ENCODE assay signal across 11 mouse cellular contexts in genomic region chr7:136712962-136713640, GRCm38 (mm10).
DNase-seq lines count a peak whose midpoint lies in the region; ATAC-seq and TF ChIP-seq lines count a peak whose summit lies in the region.
"Had no signal": no experiment of that assay in that cellular context is flagged by ENCODE, and none has a peak within 500 bp of the region (broad histone marks: within the 10 kb centered on the region; RNA-seq: fewer than 3 reads in every experiment).

No protein-coding gene starts in this region.

- DNase-seq in lung, postnatal 14 days: no peak
- DNase-seq in heart, adult 8-10 months (ENCODE audit: low spot score): peak; percentile 57
- peak; percentile 43 for DNase-seq in heart, postnatal 4 days
- DNase-seq in limb, embryonic 14.5 days (ENCODE audit: low spot score): peak; percentile 84
- no peak for DNase-seq in spleen, adult 12 weeks (ENCODE audit: low spot score)
- DNase-seq: cerebellum, adult 11-12 months; liver had no signal

- 40% methylated on average over 16 of the region's 16 CpGs for WGBS in lung, embryonic 16.5 days
- WGBS in limb, embryonic 14.5 days: 46% methylated on average over 16 of the region's 16 CpGs

- no peak overlapping the region for H3K27ac ChIP-seq in lung, embryonic 16.5 days (ENCODE audit: low read length)
- H3K27ac ChIP-seq in limb, embryonic 14.5 days (replicated peaks; ENCODE audit: low read depth, low read length): peak overlapping the region; percentile 49; the same call in 1 of the 2 replicates
- H3K27ac ChIP-seq: layer of hippocampus, adult 2 months; neural tube, embryonic 15.5 days had no signal

- H3K4me3 ChIP-seq in lung, embryonic 16.5 days (ENCODE audit: low read length): no peak overlapping the region
- no peak overlapping the region for H3K4me3 ChIP-seq in limb, embryonic 14.5 days (replicated peaks; ENCODE audit: low read length)
- H3K4me3 ChIP-seq: layer of hippocampus, adult 2 months; neural tube, embryonic 15.5 days had no signal

- no peak overlapping the region for H3K9ac ChIP-seq in lung, embryonic 16.5 days (ENCODE audit: low read length)
- H3K9ac ChIP-seq in limb, embryonic 14.5 days (ENCODE audit: low read depth, low read length, severe bottlenecking): no peak overlapping the region
- H3K9ac ChIP-seq: neural tube, embryonic 15.5 days had no signal

- no peaks in the 10 kb centered on the region for H3K9me3 ChIP-seq in lung, embryonic 16.5 days (ENCODE audit: control insufficient read depth, low read length)
- H3K9me3 ChIP-seq in limb, embryonic 14.5 days (ENCODE audit: control insufficient read depth, low read length): no peaks in the 10 kb centered on the region
- H3K9me3 ChIP-seq: neural tube, embryonic 15.5 days had no signal

- no peak overlapping the region for H3K4me2 ChIP-seq in lung, embryonic 16.5 days (ENCODE audit: low read depth, low read length)
- peak overlapping the region; percentile 29 for H3K4me2 ChIP-seq in limb, embryonic 14.5 days (replicated peaks; ENCODE audit: low read depth, low read length, severe bottlenecking)
- H3K4me2 ChIP-seq: neural tube, embryonic 15.5 days had no signal

- ATAC-seq in lung, embryonic 16.5 days (ENCODE audit: low read depth): peak; percentile 71; the same call in 1 of the 2 replicates
- ATAC-seq in limb, embryonic 14.5 days (ENCODE audit: low FRiP score, low read depth): peak; percentile 80
- no peak for ATAC-seq in granulocyte monocyte progenitor cell, adult 5-6 weeks (replicated peaks; ENCODE audit: poor library complexity, severe bottlenecking)

- TF ChIP-seq POLR2A in limb, embryonic 14.5 days (IDR thresholded peaks at IDR 0.05; ENCODE audit: borderline replicate concordance, extremely low read depth, insufficient read depth, insufficient read length): no peak

- H3K4me1 ChIP-seq in lung, embryonic 16.5 days (replicated peaks; ENCODE audit: control insufficient read depth, insufficient read depth, low read length): peaks cover 4% of the 10 kb centered on the region; the same call in 1 of the 2 replicates
- peaks cover 4% of the 10 kb centered on the region; the same call in 1 of the 2 replicates for H3K4me1 ChIP-seq in limb, embryonic 14.5 days (ENCODE audit: control insufficient read depth, insufficient read depth, low read length)

- H3K36me3 ChIP-seq in lung, embryonic 16.5 days (ENCODE audit: control insufficient read depth, insufficient read depth, low read length): no peaks in the 10 kb centered on the region
- no peaks in the 10 kb centered on the region for H3K36me3 ChIP-seq in limb, embryonic 14.5 days (ENCODE audit: control insufficient read depth, insufficient read depth, low read length)
- H3K36me3 ChIP-seq: neural tube, embryonic 15.5 days had no signal

- H3K27me3 ChIP-seq in lung, embryonic 16.5 days (ENCODE audit: control insufficient read depth, insufficient read depth, low read depth, low read length): no peaks in the 10 kb centered on the region
- H3K27me3 ChIP-seq in limb, embryonic 14.5 days (ENCODE audit: control insufficient read depth, insufficient read depth, low read length): no peaks in the 10 kb centered on the region
- H3K27me3 ChIP-seq: neural tube, embryonic 15.5 days had no signal

Comparison
In these comparisons a context has a peak if more than half of its experiments do, and no peak if none do; other contexts are left out.
1. DNase-seq: peak in heart, adult 8-10 months (single experiment), heart, postnatal 4 days (single experiment) and limb, embryonic 14.5 days (single experiment); none in lung, postnatal 14 days (single experiment) and spleen, adult 12 weeks (single experiment).